Mouse (Mus musculus) frontal cortex, postnatal 36 days (tissue): ENCODE measurements around the gene Olfr555.
"Not testable (repeated sequence)": the region's sequence is repeated elsewhere in the genome, so short reads cannot be mapped to it uniquely, and the experiment has no call there.

ENCODE experiments used
- DNase-seq, 2 experiments: peaks; one replicate each; pipeline ENCODE4 v3.0.0; 2022; ENCODE audit warnings: low spot score in 2 of 2

Olfr555 gene

GRCm38 (mm10) chr7:102658523-102658922 lies at the start of gene Olfr555:
Gene Olfr555 (plus strand): TSS chr7:102658823.
- DNase-seq: no peak

- no peak for DNase-seq
Measured at GRCm38 (mm10) chr7:102618118-102618517, 40.5 kb upstream of the Olfr555 start, which contains the start of gene Olfr553. Gene Olfr553 (minus strand): TSS chr7:102618218.

GRCm38 (mm10) chr7:102619608-102620007 lies 39.0 kb upstream of the Olfr555 start:
- no peak for DNase-seq

- DNase-seq: not testable (repeated sequence)
Measured at GRCm38 (mm10) chr7:102620368-102620767, 38.3 kb upstream of the Olfr555 start.

GRCm38 (mm10) chr7:102636665-102637064 lies 22.0 kb upstream of the Olfr555 start:
- peak; percentile 4 to 39 for DNase-seq

- DNase-seq: no peak
Measured at GRCm38 (mm10) chr7:102638132-102638531, 20.5 kb upstream of the Olfr555 start, which contains the start of gene Olfr554. Gene Olfr554 (plus strand): TSS chr7:102638432.

GRCm38 (mm10) chr7:102644945-102645344 lies 13.7 kb upstream of the Olfr555 start:
- not testable (repeated sequence) for DNase-seq

GRCm38 (mm10) chr7:102664599-102664998 lies 6.0 kb downstream of the Olfr555 start, which contains the start of gene Olfr556:
Gene Olfr556 (plus strand): TSS chr7:102664899.
- DNase-seq: no peak

GRCm38 (mm10) chr7:102665378-102665777 lies 6.8 kb downstream of the Olfr555 start:
- DNase-seq: peak in 1 of 2 experiments; percentile 11

- DNase-seq: no peak
Measured at GRCm38 (mm10) chr7:102676225-102676624, 17.6 kb downstream of the Olfr555 start.

- no peak for DNase-seq
Measured at GRCm38 (mm10) chr7:102681916-102682315, 23.3 kb downstream of the Olfr555 start.

GRCm38 (mm10) chr7:102686944-102687501 lies 28.4 kb downstream of the Olfr555 start, which contains the start of gene Trim68:
Gene Trim68 (minus strand): TSS chr7:102687327.
- peak; percentile 88 to 93 for DNase-seq

GRCm38 (mm10) chr7:102695358-102696125 lies 36.9 kb downstream of the Olfr555 start, which contains the start of gene Olfr557:
Gene Olfr557 (plus strand): TSS chr7:102695910.
- peak; percentile 19 to 22 for DNase-seq

- no peak for DNase-seq
Measured at GRCm38 (mm10) chr7:102698461-102698860, 39.8 kb downstream of the Olfr555 start.

- DNase-seq: no peak
Measured at GRCm38 (mm10) chr7:102701915-102702314, 43.3 kb downstream of the Olfr555 start, which contains the start of gene Olfr558. Gene Olfr558 (plus strand): TSS chr7:102702215.
